Mouse (Mus musculus): ENCODE results near the gene Ubap2l. TPM values are rescaled to one million over a fixed set of nuclear protein-coding genes. Genes with fewer than 3 reads are reported as not detected.

Gene Ubap2l
- polyA plus RNA-seq, 1 experiment from 2014 or later, result 57.4 TPM

- DNase-seq (peak; percentile 36), ATAC-seq (no peak)
- 26% methylated on average over 5 of the region's 5 CpGs for WGBS (ENCODE audit: insufficient replicate concordance)
- no peaks in the 10 kb centered on the region; the same call in 1 of the 2 replicates for H3K36me3 ChIP-seq (replicated peaks; ENCODE audit: insufficient read depth, low read length)
- no peaks in the 10 kb centered on the region for H3K9me3 ChIP-seq (ENCODE audit: low read length)
- H3K4me2 ChIP-seq (ENCODE audit: low read depth, low read length), result peak overlapping the region; percentile 95
- no peaks in the 10 kb centered on the region for H3K27me3 ChIP-seq (ENCODE audit: insufficient read depth, low read length)
- TF ChIP-seq CTCF (IDR thresholded peaks at IDR 0.05; ENCODE audit: low read depth) (0 out of 2 replicates have a peak, but pooled peaks have one; percentile 15), EP300 (IDR thresholded peaks at IDR 0.05; ENCODE audit: low read depth) (no peak)
- H3K4me1 ChIP-seq (ENCODE audit: insufficient read depth), result peaks cover 58% of the 10 kb centered on the region
- peak overlapping the region; percentile 74 for H3K27ac ChIP-seq (ENCODE audit: low read depth)
- peak overlapping the region; percentile 51 for H3K9ac ChIP-seq (replicated peaks)
- H3K4me3 ChIP-seq (ENCODE audit: low read depth, low read length), result peak overlapping the region; percentile 91
These were observed 29.2 kb upstream of the Ubap2l start for GRCm38 (mm10) chr3:90081365-90082240.

GRCm38 (mm10) chr3:90080498-90080863 is 28.1 kb upstream of the Ubap2l start:
- no peaks in the 10 kb centered on the region for H3K9me3 ChIP-seq (ENCODE audit: low read length)
- peak overlapping the region; percentile 91 for H3K9ac ChIP-seq (replicated peaks)
- TF ChIP-seq CTCF (IDR thresholded peaks at IDR 0.05; ENCODE audit: low read depth), result no peak
- no peak for TF ChIP-seq EP300 (IDR thresholded peaks at IDR 0.05; ENCODE audit: low read depth)
- ATAC-seq (no peak), DNase-seq (no peak)
- H3K27me3 ChIP-seq (ENCODE audit: insufficient read depth, low read length), result no peaks in the 10 kb centered on the region
- H3K4me3 ChIP-seq (ENCODE audit: low read depth, low read length), result peak overlapping the region; percentile 91
- peak overlapping the region; percentile 99 for H3K27ac ChIP-seq (ENCODE audit: low read depth)
- H3K36me3 ChIP-seq (replicated peaks; ENCODE audit: insufficient read depth, low read length), result no peaks in the 10 kb centered on the region
- peak overlapping the region; percentile 95 for H3K4me2 ChIP-seq (ENCODE audit: low read depth, low read length)
- peaks cover 51% of the 10 kb centered on the region for H3K4me1 ChIP-seq (ENCODE audit: insufficient read depth)
- under 1% methylated on average over 6 of the region's 6 CpGs for WGBS (ENCODE audit: insufficient replicate concordance)

- ATAC-seq (peak; percentile 44), DNase-seq (peak; percentile 77)
- Histone ChIP-seq H3K9ac (replicated peaks) (peak overlapping the region; percentile 91), H3K9me3 (ENCODE audit: low read length) (no peaks in the 10 kb centered on the region), H3K36me3 (replicated peaks; ENCODE audit: insufficient read depth, low read length) (no peaks in the 10 kb centered on the region), H3K4me3 (ENCODE audit: low read depth, low read length) (peak overlapping the region; percentile 91), H3K27me3 (ENCODE audit: insufficient read depth, low read length) (no peaks in the 10 kb centered on the region), H3K27ac (ENCODE audit: low read depth) (peak overlapping the region; percentile 99), H3K4me1 (ENCODE audit: insufficient read depth) (peaks cover 46% of the 10 kb centered on the region), H3K4me2 (ENCODE audit: low read depth, low read length) (peak overlapping the region; percentile 95)
- WGBS (ENCODE audit: insufficient replicate concordance), result under 1% methylated on average over 53 of the region's 53 CpGs
- TF ChIP-seq CTCF (IDR thresholded peaks at IDR 0.05; ENCODE audit: low read depth) (peak; percentile 2; the same call in 1 of the 2 replicates), EP300 (IDR thresholded peaks at IDR 0.05; ENCODE audit: low read depth) (no peak)
These were observed 27.5 kb upstream of the Ubap2l start for GRCm38 (mm10) chr3:90079763-90080497.

- Histone ChIP-seq H3K4me2 (ENCODE audit: low read depth, low read length) (peak overlapping the region; percentile 95), H3K27ac (ENCODE audit: low read depth) (peak overlapping the region; percentile 99), H3K9me3 (ENCODE audit: low read length) (no peaks in the 10 kb centered on the region), H3K4me3 (ENCODE audit: low read depth, low read length) (peak overlapping the region; percentile 91), H3K36me3 (replicated peaks; ENCODE audit: insufficient read depth, low read length) (no peaks in the 10 kb centered on the region), H3K27me3 (ENCODE audit: insufficient read depth, low read length) (no peaks in the 10 kb centered on the region), H3K4me1 (ENCODE audit: insufficient read depth) (peaks cover 39% of the 10 kb centered on the region), H3K9ac (replicated peaks) (peak overlapping the region; percentile 91)
- WGBS (ENCODE audit: insufficient replicate concordance), result under 1% methylated on average over 32 of the region's 33 CpGs
- ATAC-seq (peak; percentile 92), DNase-seq (peak; percentile 95)
- peak; percentile 48; the same call in 1 of the 2 replicates for TF ChIP-seq EP300 (IDR thresholded peaks at IDR 0.05; ENCODE audit: low read depth)
- peak; percentile 42; the same call in 1 of the 2 replicates for TF ChIP-seq CTCF (IDR thresholded peaks at IDR 0.05; ENCODE audit: low read depth)
These were observed 26.8 kb upstream of the Ubap2l start for GRCm38 (mm10) chr3:90079133-90079762.

- H3K27ac ChIP-seq (ENCODE audit: low read depth), result 0 out of 2 replicates have a peak overlapping the region, but pooled peaks have one; percentile 50
- no peaks in the 10 kb centered on the region for H3K9me3 ChIP-seq (ENCODE audit: low read length)
- DNase-seq (no peak), ATAC-seq (no peak)
- TF ChIP-seq CTCF (IDR thresholded peaks at IDR 0.05; ENCODE audit: low read depth), result no peak
- TF ChIP-seq EP300 (IDR thresholded peaks at IDR 0.05; ENCODE audit: low read depth), result no peak
- H3K4me1 ChIP-seq (ENCODE audit: insufficient read depth), result peaks cover 29% of the 10 kb centered on the region
- no peaks in the 10 kb centered on the region for H3K27me3 ChIP-seq (ENCODE audit: insufficient read depth, low read length)
- WGBS (ENCODE audit: insufficient replicate concordance), result 47% methylated on average over 5 of the region's 5 CpGs
- H3K4me3 ChIP-seq (ENCODE audit: low read depth, low read length), result no peak overlapping the region
- H3K36me3 ChIP-seq (replicated peaks; ENCODE audit: insufficient read depth, low read length), result no peaks in the 10 kb centered on the region
- H3K4me2 ChIP-seq (ENCODE audit: low read depth, low read length), result no peak overlapping the region
- no peak overlapping the region for H3K9ac ChIP-seq (replicated peaks)
These were observed 25.8 kb upstream of the Ubap2l start for GRCm38 (mm10) chr3:90078224-90078623.
